Mouse (Mus musculus) MEL (cell line): ENCODE measurements around the gene Josd1. TPM values are rescaled to one million over a fixed set of nuclear protein-coding genes. Genes with fewer than 3 reads are reported as not detected.
A peak's percentile ranks its signal among the peaks of the same experiment; 100 is the strongest.

Experiments used
- DNase-seq: peaks from one replicate; pipeline ENCODE4 v3.0.0; 2011; ENCODE audit warnings: low read depth, low spot score
- H3K27ac ChIP-seq: 2 replicates; pipeline ENCODE4 v1.5.1; 2012; ENCODE audit warnings: low read depth, mild to moderate bottlenecking, control low read depth, low read length, moderate library complexity; ENCODE audit not compliant: control insufficient read depth
- H3K27me3 ChIP-seq, 2 experiments: fragments of 150-350 bp in 1 of 2; sonication (generic) in 1 of 2; 2 replicates each; pipeline ENCODE4 v1.6.1; 2012; ENCODE audit warnings: low read length in 2 of 2, mild to moderate bottlenecking in 2 of 2, improper control_type of control experiment in 1 of 2, moderate library complexity in 1 of 2; ENCODE audit not compliant: insufficient read depth in 2 of 2, control insufficient read depth in 1 of 2
- H3K36me3 ChIP-seq, 2 experiments: 2 replicates each; pipeline ENCODE4 v1.6.1; 2012 to 2014; ENCODE audit warnings: low read length in 2 of 2, improper control_type of control experiment in 1 of 2, inconsistent platforms in 1 of 2, mild to moderate bottlenecking in 1 of 2; ENCODE audit not compliant: insufficient read depth in 2 of 2, control insufficient read depth in 1 of 2
- H3K4me1 ChIP-seq, 2 experiments: fragments of 150-350 bp in 1 of 2; sonication (generic) in 1 of 2; 2 replicates each; pipeline ENCODE4 v1.6.1; 2012; ENCODE audit warnings: low read length in 2 of 2, improper control_type of control experiment in 1 of 2, mild to moderate bottlenecking in 1 of 2; ENCODE audit not compliant: insufficient read depth in 2 of 2, control insufficient read depth in 1 of 2
- H3K4me3 ChIP-seq, 2 experiments: fragments of 150-350 bp in 1 of 2; sonication (generic) in 1 of 2; 2 replicates each; pipeline ENCODE4 v1.5.1; 2012; ENCODE audit warnings: low read depth in 2 of 2, low read length in 2 of 2, mild to moderate bottlenecking in 2 of 2, moderate library complexity in 2 of 2, control low read depth in 1 of 2, improper control_type of control experiment in 1 of 2; ENCODE audit not compliant: control insufficient read depth in 1 of 2, insufficient read depth in 1 of 2
- H3K79me2 ChIP-seq: 2 replicates; pipeline ENCODE4 v1.6.1; 2012; ENCODE audit warnings: mild to moderate bottlenecking, low read length, moderate library complexity; ENCODE audit not compliant: control insufficient read depth, poor library complexity, insufficient read depth
- H3K9ac ChIP-seq: 2 replicates; pipeline ENCODE4 v1.6.1; 2012; ENCODE audit warnings: low read depth, mild to moderate bottlenecking, control low read depth, low read length, moderate library complexity; ENCODE audit not compliant: control insufficient read depth, poor library complexity, severe bottlenecking
- H3K9me3 ChIP-seq: fragments of 150-350 bp; sonication (generic); replicated peaks from 2 replicates; pipeline ENCODE4 v1.6.1; 2012; ENCODE audit warnings: mild to moderate bottlenecking, low read length, improper control_type of control experiment, moderate library complexity; ENCODE audit not compliant: insufficient read depth
- BHLHE40 ChIP-seq: IDR thresholded peaks from 2 replicates; pipeline ENCODE4 v1.6.1; 2012; ENCODE audit warnings: low read depth, mild to moderate bottlenecking, inconsistent platforms, low read length, improper control_type of control experiment, borderline replicate concordance
- CHD1 ChIP-seq: IDR thresholded peaks from 2 replicates; pipeline ENCODE4 v1.6.1; 2012; ENCODE audit warnings: low read depth, mild to moderate bottlenecking, inconsistent platforms, low read length, improper control_type of control experiment
- CHD2 ChIP-seq: IDR thresholded peaks from 2 replicates; pipeline ENCODE4 v1.6.1; 2011; ENCODE audit warnings: low read length, improper control_type of control experiment
- ELF1 ChIP-seq: IDR thresholded peaks from 2 replicates; pipeline ENCODE4 v1.6.1; 2014; ENCODE audit warnings: low read depth, mild to moderate bottlenecking, inconsistent platforms, low read length, improper control_type of control experiment, moderate library complexity
- EP300 ChIP-seq, 2 experiments: IDR thresholded peaks; 2 replicates each; pipeline ENCODE4 v1.6.1; 2011; ENCODE audit warnings: improper control_type of control experiment in 2 of 2, low read length in 2 of 2, low read depth in 1 of 2, mild to moderate bottlenecking in 1 of 2
- ETS1 ChIP-seq: IDR thresholded peaks from 2 replicates; pipeline ENCODE4 v1.6.1; 2012; ENCODE audit warnings: low read depth, mild to moderate bottlenecking, inconsistent platforms, low read length, improper control_type of control experiment, moderate library complexity
- GABPA ChIP-seq: IDR thresholded peaks from 2 replicates; pipeline ENCODE4 v1.6.1; 2012; ENCODE audit warnings: low read depth, mild to moderate bottlenecking, inconsistent platforms, low read length, improper control_type of control experiment, moderate library complexity
- GATA1 ChIP-seq: IDR thresholded peaks from 2 replicates; pipeline ENCODE4 v1.6.1; 2011; ENCODE audit warnings: low read depth, low read length, improper control_type of control experiment
- HCFC1 ChIP-seq: IDR thresholded peaks from 2 replicates; pipeline ENCODE4 v1.6.1; 2012; ENCODE audit warnings: low read depth, mild to moderate bottlenecking, inconsistent platforms, low read length, improper control_type of control experiment, moderate library complexity
- MAX ChIP-seq: IDR thresholded peaks from 2 replicates; pipeline ENCODE4 v1.6.1; 2011; ENCODE audit warnings: low read length, improper control_type of control experiment
- MAZ ChIP-seq: IDR thresholded peaks from 2 replicates; pipeline ENCODE4 v1.6.1; 2012; ENCODE audit warnings: low read depth, mild to moderate bottlenecking, inconsistent platforms, low read length, improper control_type of control experiment
- MEF2A ChIP-seq: IDR thresholded peaks from 2 replicates; pipeline ENCODE4 v1.6.1; 2014; ENCODE audit warnings: low read depth, mild to moderate bottlenecking, inconsistent platforms, low read length, improper control_type of control experiment; ENCODE audit not compliant: poor library complexity, insufficient replicate concordance, severe bottlenecking; ENCODE audit errors: extremely low read depth
- MXI1 ChIP-seq: IDR thresholded peaks from 2 replicates; pipeline ENCODE4 v1.6.1; 2011; ENCODE audit warnings: mild to moderate bottlenecking, low read depth, low read length, improper control_type of control experiment
- MYB ChIP-seq: IDR thresholded peaks from 2 replicates; pipeline ENCODE4 v1.6.1; 2011; ENCODE audit warnings: mild to moderate bottlenecking, low read depth, low read length, improper control_type of control experiment
- NELFE ChIP-seq: IDR thresholded peaks from 2 replicates; pipeline ENCODE4 v1.6.1; 2011; ENCODE audit warnings: low read depth, low read length, improper control_type of control experiment
- NRF1 ChIP-seq: IDR thresholded peaks from 2 replicates; pipeline ENCODE4 v1.6.1; 2014; ENCODE audit warnings: low read depth, mild to moderate bottlenecking, inconsistent platforms, low read length, improper control_type of control experiment, moderate library complexity; ENCODE audit not compliant: poor library complexity, insufficient read depth, severe bottlenecking
- POLR2A ChIP-seq, 2 experiments: IDR thresholded peaks; 2 replicates each; pipeline ENCODE4 v1.6.1; 2011 to 2012; ENCODE audit warnings: low read length in 2 of 2, mild to moderate bottlenecking in 2 of 2, control low read depth in 1 of 2, improper control_type of control experiment in 1 of 2, low read depth in 1 of 2, moderate library complexity in 1 of 2; ENCODE audit not compliant: control insufficient read depth in 1 of 2, insufficient read depth in 1 of 2, poor library complexity in 1 of 2
- POLR2AphosphoS2 ChIP-seq: IDR thresholded peaks from 2 replicates; pipeline ENCODE4 v1.6.1; 2011; ENCODE audit warnings: low read length, improper control_type of control experiment
- RCOR1 ChIP-seq: IDR thresholded peaks from 2 replicates; pipeline ENCODE4 v1.6.1; 2012; ENCODE audit warnings: low read depth, mild to moderate bottlenecking, inconsistent platforms, low read length, improper control_type of control experiment
- SIN3A ChIP-seq: IDR thresholded peaks from 2 replicates; pipeline ENCODE4 v1.6.1; 2012; ENCODE audit warnings: low read length, improper control_type of control experiment, inconsistent platforms
- SMC3 ChIP-seq: IDR thresholded peaks from 2 replicates; pipeline ENCODE4 v1.6.1; 2011; ENCODE audit warnings: low read depth, low read length, improper control_type of control experiment
- TAL1 ChIP-seq: IDR thresholded peaks from 2 replicates; pipeline ENCODE4 v1.6.1; 2012; ENCODE audit warnings: mild to moderate bottlenecking, inconsistent platforms, low read length, moderate library complexity, mixed read lengths
- TBP ChIP-seq: IDR thresholded peaks from 2 replicates; pipeline ENCODE4 v1.8.0; 2011; ENCODE audit warnings: low read depth, low read length, improper control_type of control experiment
- TCF12 ChIP-seq: IDR thresholded peaks from 2 replicates; pipeline ENCODE4 v1.6.1; 2014; ENCODE audit warnings: low read depth, mild to moderate bottlenecking, inconsistent platforms, low read length, improper control_type of control experiment, moderate library complexity
- UBTF ChIP-seq: IDR thresholded peaks from 2 replicates; pipeline ENCODE4 v1.6.1; 2012; ENCODE audit warnings: low read depth, mild to moderate bottlenecking, inconsistent platforms, low read length, improper control_type of control experiment, moderate library complexity, borderline replicate concordance; ENCODE audit not compliant: insufficient read depth
- USF1 ChIP-seq: IDR thresholded peaks from 2 replicates; pipeline ENCODE4 v1.6.1; 2014; ENCODE audit warnings: low read depth, mild to moderate bottlenecking, inconsistent platforms, low read length, improper control_type of control experiment, moderate library complexity
- ZMIZ1 ChIP-seq: IDR thresholded peaks from 2 replicates; pipeline ENCODE4 v1.6.1; 2012; ENCODE audit warnings: low read depth, mild to moderate bottlenecking, inconsistent platforms, low read length, improper control_type of control experiment, moderate library complexity
- polyA plus RNA-seq, 2 experiments: library from polyadenylated mRNA; stranded (reverse) in 1 of 2; unstranded in 1 of 2; fragments of >175 nt in 1 of 2; fragments of >200 nt in 1 of 2; gene quantifications; 2 replicates each; pipeline versions ENCODE4 v1.2.1 to v1.2.4; 2012; ENCODE audit warnings: low replicate concordance in 2 of 2, low read depth in 1 of 2; ENCODE audit not compliant: insufficient read length in 2 of 2, insufficient read depth in 1 of 2, missing spikeins in 1 of 2
- total RNA-seq: library from RNA; depleted of rRNA; stranded (reverse); fragments of 300-350 nt; gene quantifications from 2 replicates; pipeline ENCODE4 v1.2.3, GENCODE M21; 2012; rRNA removed

Gene Josd1
- 37.8 and 47.2 TPM in 2 replicates for total RNA-seq
- 10 to 100 TPM in 1 of 2 experiments, not detected in 1; 46.5 TPM for polyA plus RNA-seq

DNA sequence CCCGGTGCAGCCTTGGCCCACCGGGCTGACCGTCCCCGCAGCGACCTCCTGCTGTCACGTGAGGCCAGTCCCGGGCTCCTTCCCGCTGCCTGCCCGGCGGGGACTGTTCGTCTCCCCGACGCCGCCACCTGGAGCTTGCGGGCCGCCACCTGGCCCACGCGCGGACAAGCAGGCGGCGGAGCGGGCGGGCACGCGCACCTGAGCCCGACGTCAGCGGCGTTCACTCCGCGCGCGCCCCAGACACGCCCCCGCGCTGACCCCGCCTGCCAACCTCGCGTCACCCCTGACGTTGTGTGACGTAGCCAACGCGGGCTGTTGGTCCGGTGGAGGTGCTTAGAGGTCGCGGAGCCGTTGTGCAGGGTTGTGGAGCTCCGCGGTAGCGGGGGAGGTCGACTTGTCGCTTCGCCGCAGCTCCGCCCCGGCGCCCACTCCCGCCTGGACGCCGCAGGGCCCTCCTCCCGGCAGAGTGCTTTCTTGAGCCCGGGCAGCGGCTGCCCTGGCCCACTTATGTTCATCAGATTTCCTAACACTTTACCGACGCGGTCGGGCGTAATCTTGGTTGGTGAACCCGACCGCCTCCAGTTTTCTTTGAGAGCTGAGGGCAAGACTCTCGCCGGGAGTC lies at the start of gene Josd1:
TSS of gene Josd1 (minus strand) at position 274 of the 622 bp plus-strand sequence.
- peak; percentile 52 for TF ChIP-seq NRF1
- TF ChIP-seq UBTF: no peak
- peak; percentile 61 for TF ChIP-seq ETS1
- TF ChIP-seq MXI1: peak; percentile 13; the same call in 1 of the 2 replicates
- TF ChIP-seq RCOR1: no peak
- peak; percentile 85 to 87 for TF ChIP-seq POLR2A (IDR thresholded peaks at IDR 0.05; ENCODE audit: control insufficient read depth in 1 of 2, insufficient read depth in 1 of 2, low read depth in 1 of 2, low read length in 2 of 2, poor library complexity in 1 of 2)
- peak; percentile 44; the same call in 1 of the 2 replicates for TF ChIP-seq POLR2AphosphoS2
- peak; percentile 61; the same call in 1 of the 2 replicates for TF ChIP-seq HCFC1
- 0 out of 2 replicates have a peak, but pooled peaks have one; percentile 4 for TF ChIP-seq MYB
- peak; percentile 60 for TF ChIP-seq USF1
- no peak for TF ChIP-seq TAL1
- TF ChIP-seq GATA1: peak; percentile 11; the same call in 1 of the 2 replicates
- TF ChIP-seq GABPA: no peak
- peak; percentile 51 for TF ChIP-seq ZMIZ1
- TF ChIP-seq TCF12: peak; percentile 58
- peak; percentile 84 for TF ChIP-seq SIN3A
- 0 out of 2 replicates have a peak, but pooled peaks have one; percentile 14 for TF ChIP-seq TBP
- peak; percentile 40; the same call in 1 of the 2 replicates for TF ChIP-seq BHLHE40
- TF ChIP-seq MAX: no peak
- 0 out of 4 replicates have a peak, but pooled peaks of 1 of the 2 experiments have one; percentile 2 for TF ChIP-seq EP300 (IDR thresholded peaks at IDR 0.05; ENCODE audit: low read depth in 1 of 2, low read length in 2 of 2)
- no peak for TF ChIP-seq ELF1
- TF ChIP-seq CHD2: no peak
- TF ChIP-seq SMC3: no peak
- no peak for TF ChIP-seq MEF2A
- TF ChIP-seq NELFE: peak; percentile 79
- peak; percentile 8; the same call in 1 of the 2 replicates for TF ChIP-seq MAZ
- no peak for TF ChIP-seq CHD1
- TF ChIP-seq, all 39 proteins: peak for 17
- Histone ChIP-seq H3K4me3 (peak within 1 kb of the TSS; percentile 93 to 96), H3K9ac (peak within 1 kb of the TSS; percentile 97), H3K36me3 (peaks cover 0 to 33% of the 10 kb centered on the region in 2 experiments; a peak in 3 of 4 replicates), H3K27me3 (no peaks in the 10 kb centered on the region), H3K9me3 (no peaks in the 10 kb centered on the region), H3K27ac (peak within 1 kb of the TSS; percentile 84), H3K79me2 (peaks cover 68% of the 10 kb centered on the region), H3K4me1 (peaks cover 8 to 28% of the 10 kb centered on the region in 2 experiments)
- DNase-seq: peak; percentile 96
